Mouse (Mus musculus): ENCODE results near the gene Xlr3c.
"Not testable (repeated sequence)": the region's sequence is repeated elsewhere in the genome, so short reads cannot be mapped to it uniquely, and the experiment has no call there.

The Xlr3c gene

DNA sequence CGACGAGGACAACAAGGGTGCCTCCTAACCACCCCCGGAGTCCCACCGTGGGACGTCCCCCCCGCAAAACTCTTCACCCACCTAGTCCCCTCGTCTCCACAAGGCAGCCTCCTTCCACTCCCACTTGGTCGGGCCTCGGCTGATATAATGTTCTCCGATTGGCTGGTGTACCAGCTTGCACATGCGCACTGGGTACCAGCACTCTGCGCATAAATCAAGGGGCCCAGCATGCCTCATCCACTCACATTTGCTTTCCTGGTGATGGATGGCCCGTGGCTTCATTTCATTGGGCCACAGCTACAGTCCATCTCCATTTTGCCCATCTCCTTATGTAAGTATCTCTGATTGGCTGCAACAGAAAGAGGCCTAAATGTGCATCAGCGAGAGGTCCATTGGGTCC lies at the start of gene Xlr3c:
Xlr3c (minus strand) TSS at position 121 of the 400 bp plus-strand sequence.
- not testable (repeated sequence) for DNase-seq

DNA sequence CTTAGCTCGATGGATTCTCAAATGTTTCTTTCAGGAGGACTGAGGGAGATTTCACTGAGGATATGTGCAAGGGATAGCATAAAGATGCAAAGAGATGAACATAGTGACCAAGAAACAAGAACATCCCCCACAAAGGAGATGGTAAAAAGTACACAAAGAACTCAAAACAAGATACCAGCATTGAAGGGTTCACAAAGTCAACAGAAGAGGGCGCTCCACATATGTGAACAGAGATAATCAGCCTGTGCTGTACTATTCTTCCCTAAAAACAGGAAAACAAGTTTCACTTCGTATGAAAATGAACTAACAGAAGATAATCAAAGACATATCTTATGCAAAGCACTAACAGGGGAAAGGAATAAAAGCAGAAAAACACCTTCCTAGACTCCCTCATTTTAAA lies 47.3 kb upstream of the Xlr3c start:
- peak; percentile 31 for DNase-seq

DNA sequence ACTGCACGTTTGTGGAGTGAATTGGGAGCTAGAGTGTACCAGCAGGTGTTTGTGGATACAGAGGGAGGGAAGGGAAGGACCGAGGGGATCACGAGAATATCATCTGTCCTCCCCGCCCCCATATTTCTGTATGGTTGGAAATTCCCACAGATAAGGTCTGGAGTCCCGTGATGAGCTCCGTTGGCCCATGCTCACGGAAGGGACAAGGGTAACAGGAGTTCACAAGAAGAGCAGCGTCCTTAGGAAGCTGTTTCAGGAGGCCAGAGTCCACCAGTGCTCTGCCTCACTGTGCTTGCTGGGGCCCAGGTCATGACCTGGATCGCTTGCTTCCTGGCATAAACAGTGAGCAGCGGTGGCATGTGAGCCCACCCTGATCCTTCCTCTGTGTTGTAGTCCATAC lies 30.6 kb upstream of the Xlr3c start:
- not testable (repeated sequence) for DNase-seq

DNA sequence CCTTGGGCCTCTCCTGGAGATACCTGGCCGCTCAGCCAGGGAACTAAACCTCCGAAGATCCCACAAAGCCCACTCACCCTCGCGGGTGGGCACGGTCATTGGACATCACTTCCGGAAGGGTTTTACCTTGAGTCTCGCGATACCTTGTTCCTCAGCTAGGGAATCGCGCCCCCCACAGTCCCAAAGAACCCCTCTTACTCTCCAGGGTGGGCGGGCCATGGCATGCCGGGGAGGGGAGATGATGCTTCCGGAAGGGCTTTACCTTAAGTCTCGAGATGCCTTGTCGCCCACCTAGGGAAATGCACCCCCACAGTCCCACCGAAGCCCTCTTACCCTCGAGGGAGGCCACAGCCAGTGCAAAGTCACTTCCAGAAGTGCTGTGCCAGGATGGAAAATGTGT lies 27.7 kb upstream of the Xlr3c start, which contains the start of the genes Xlr5a and Xlr5c:
Xlr5a (minus strand) TSS at position 101 of the 400 bp plus-strand sequence.
Xlr5c (minus strand) TSS at position 101 of the 400 bp plus-strand sequence.
- not testable (repeated sequence) for DNase-seq

DNA sequence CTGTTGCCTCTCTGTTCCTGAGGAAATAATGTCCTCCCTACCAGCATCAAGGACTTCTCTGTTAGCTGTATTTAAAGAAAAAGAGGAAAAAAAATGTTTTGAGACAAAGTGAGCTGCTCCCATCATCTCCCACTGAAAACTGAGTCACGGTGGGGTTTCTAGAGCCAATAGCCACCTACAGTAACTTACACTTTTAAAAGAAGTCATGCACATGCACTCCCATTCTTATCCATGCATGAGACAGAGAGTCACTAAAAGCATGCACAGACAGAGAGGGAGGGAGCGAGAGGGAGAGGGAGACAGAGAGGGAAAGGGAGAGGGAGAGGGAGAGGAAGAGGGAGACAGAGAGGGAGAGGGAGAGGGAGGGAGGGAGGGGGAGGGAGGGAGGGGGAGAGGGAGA lies 2.8 kb downstream of the Xlr3c start:
- DNase-seq = not testable (repeated sequence)

DNA sequence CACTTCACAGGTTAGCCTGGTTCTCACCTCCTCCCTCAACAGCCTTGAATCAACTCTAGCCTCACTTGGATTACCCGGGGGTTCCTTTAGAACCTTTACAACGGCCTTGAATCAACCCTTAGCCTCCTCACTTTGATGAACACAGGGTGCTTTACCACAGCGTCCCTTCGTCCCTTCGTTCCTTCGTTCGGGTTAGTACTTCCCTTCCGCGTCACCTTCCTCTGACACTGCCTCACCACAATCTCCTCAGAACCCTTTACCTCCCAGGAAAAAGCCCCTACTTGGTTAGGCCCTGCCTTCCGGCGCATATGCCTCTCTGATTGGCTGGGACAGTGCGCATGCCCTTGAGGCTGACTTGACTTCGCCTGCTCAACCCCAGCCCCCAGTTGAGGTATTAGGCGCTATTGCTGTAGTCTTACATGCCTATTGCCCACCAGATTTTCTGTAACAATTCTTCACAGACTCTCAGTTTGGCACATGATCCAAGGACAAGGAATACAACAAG lies 22.3 kb downstream of the Xlr3c start, which contains the start of gene Xlr4c:
Xlr4c (minus strand) TSS at position 310 of the 505 bp plus-strand sequence.
- DNase-seq = not testable (repeated sequence)

DNA sequence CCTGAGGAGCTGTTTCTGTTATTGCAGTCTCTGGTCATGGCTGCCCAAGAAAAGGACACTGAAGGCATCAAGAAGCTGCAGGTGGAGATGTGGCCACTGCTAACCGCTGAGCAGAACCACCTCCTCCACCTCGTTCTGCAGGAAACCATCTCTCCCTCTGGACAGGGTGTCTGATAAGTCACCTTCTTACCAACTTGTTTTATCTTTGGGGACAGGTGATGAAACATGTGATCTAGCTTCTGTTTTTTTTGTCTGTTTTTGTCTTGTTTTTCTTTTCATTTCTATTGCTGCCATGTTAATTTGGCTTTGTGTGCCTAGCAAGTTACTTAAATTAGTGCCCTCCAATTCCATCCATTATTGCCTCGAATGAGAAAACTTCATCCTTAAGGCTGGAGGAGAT lies 35.9 kb downstream of the Xlr3c start:
- DNase-seq = no peak

DNA sequence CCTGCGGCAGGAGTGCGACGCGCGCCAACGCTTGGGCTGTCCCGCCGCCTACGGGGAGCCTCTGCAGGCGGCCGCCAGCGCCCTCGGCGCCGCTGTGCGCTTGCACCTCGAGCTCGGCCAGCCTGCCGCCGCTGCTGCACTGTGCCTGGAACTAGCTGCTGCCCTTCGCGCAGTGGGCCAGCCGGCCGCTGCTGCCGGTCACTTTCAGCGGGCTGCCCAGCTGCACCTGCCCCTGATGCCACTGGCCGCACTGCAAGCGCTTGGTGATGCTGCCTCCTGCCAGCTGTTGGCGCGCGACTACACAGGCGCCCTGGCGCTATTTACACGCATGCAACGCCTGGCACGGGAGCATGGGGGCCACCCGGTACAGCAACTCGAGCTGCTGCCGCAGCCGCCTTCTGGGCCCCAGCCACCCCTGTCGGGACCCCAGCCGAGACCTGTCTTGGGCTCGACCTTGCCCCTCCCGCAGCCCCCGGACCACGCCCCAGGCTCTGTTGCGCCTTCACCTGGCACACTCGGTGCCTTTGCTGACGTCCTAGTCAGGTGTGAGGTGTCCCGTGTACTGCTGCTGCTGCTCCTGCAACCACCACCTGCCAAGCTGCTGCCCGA lies 36.5 kb downstream of the Xlr3c start:
- peak; percentile 54 for DNase-seq

DNA sequence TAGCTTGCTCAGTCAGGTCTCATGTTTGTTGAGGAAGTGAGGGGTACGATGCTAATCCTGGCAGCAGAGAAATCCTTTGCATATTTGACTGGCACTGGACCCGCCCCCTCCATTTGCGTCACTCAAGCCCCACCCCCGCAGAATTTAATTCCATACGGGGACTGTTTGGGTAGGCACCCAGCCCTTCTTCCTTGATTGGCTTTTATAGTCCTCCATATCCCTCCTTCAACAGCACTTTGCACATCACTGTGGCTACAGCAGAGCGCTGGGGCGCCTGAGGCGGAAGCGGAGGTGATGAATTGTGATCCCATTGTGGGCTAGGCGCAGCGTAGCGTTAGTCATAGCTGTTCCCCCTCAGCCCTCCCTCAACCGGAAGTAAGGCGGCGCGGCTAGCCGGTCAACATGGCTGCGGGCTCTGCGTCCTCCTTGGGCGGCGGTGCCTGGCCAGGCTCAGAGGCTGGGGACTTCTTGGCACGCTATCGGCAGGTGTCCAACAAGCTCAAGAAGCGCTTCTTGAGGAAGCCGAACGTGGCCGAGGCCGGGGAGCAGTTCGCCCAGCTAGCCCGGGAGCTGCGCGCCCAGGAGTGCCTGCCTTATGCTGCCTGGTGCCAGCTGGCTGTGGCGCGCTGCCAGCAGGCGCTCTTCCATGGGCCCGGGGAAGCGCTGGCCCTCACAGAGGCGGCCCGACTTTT lies 37.1 kb downstream of the Xlr3c start, which contains the start of gene F8a:
F8a (plus strand) TSS at position 378 of the 692 bp plus-strand sequence.
- DNase-seq = peak; percentile 67

DNA sequence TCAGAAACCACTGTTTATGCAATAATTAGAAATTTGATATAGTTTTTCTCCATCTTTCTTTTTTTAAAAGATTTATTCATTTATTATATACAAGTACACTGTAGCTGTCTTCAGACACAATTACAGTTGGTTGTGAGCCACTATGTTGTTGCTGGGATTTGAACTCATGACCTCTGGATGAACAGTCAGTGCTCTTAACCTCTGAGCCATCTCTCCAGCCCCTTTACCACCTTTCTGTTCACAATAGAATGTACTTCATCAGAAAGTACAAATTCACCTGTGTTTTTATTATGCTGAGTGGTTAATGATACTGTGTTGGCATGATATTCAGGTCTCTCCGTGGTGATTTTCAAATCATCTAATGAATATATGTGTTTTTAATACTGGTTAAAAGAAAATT lies 39.8 kb downstream of the Xlr3c start:
- DNase-seq = no peak

DNA sequence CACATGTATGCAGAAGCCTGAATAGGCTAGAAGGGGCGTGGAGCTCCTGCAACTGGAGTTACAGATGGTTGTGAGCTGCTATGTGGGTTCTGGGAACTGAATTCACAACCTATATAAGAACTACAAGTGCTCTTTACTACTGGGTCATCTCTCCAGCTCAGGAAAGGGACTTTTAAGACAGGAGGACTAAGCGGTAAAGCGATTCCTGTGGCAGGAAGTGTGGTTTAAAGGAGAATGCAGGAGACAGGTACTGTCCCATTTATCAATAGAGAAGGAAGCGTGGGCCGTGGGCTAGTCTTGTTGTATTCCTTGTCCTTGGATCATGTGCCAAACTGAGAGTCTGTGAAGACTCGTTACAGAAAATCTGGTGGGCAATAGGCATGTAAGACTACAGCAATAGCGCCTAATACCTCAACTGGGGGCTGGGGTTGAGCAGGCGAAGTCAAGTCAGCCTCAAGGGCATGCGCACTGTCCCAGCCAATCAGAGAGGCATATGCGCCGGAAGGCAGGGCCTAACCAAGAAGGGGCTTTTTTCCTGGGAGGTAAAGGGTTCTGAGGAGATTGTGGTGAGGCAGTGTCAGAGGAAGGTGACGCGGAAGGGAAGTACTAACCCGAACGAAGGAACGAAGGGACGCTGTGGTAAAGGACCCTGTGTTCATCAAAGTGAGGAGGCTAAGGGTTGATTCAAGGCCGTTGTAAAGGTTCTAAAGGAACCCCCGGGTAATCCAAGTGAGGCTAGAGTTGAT lies 51.2 kb downstream of the Xlr3c start, which contains the start of gene Xlr4b:
Xlr4b (plus strand) TSS at position 515 of the 746 bp plus-strand sequence.
- DNase-seq = not testable (repeated sequence)

Measured in right cerebral cortex, postnatal 4 days (tissue).